Mouse (Mus musculus): ENCODE results near the gene Ifna14. TPM values are rescaled to one million over a fixed set of nuclear protein-coding genes. Genes with fewer than 3 reads are reported as not detected.
"Not testable (repeated sequence)": the region's sequence is repeated elsewhere in the genome, so short reads cannot be mapped to it uniquely, and the experiment has no call there.

The Ifna14 gene
- not detected for total RNA-seq (2021)
- long read RNA-seq, experiment 1, result 0 reads
- long read RNA-seq, experiment 2, result 0 reads

- no peak for DNase-seq (ENCODE audit: low spot score)
These were observed at the start of gene Ifna14 for GRCm38 (mm10) chr4:88571698-88572097. Gene Ifna14 (minus strand): TSS chr4:88571798.

- DNase-seq (ENCODE audit: low spot score), result no peak
These were observed 31.7 kb upstream of the Ifna14 start, which contains the start of gene Ifna12 for GRCm38 (mm10) chr4:88603276-88603675. Gene Ifna12 (minus strand): TSS chr4:88603376.

- no peak for DNase-seq (ENCODE audit: low spot score)
These were observed 20.7 kb upstream of the Ifna14 start, which contains the start of gene Ifna9 for GRCm38 (mm10) chr4:88592285-88592684. Gene Ifna9 (minus strand): TSS chr4:88592385.

- DNase-seq (ENCODE audit: low spot score), result no peak
These were observed 9.8 kb downstream of the Ifna14 start for GRCm38 (mm10) chr4:88561791-88562190.

GRCm38 (mm10) chr4:88558145-88558544 is 13.5 kb downstream of the Ifna14 start, which contains the start of gene Ifna15:
Gene Ifna15 (minus strand): TSS chr4:88558245.
- not testable (repeated sequence) for DNase-seq (ENCODE audit: low spot score)

GRCm38 (mm10) chr4:88550161-88550945 is 21.2 kb downstream of the Ifna14 start:
- peak; percentile 78 for DNase-seq (ENCODE audit: low spot score)

GRCm38 (mm10) chr4:88547986-88548385 is 23.6 kb downstream of the Ifna14 start:
- no peak for DNase-seq (ENCODE audit: low spot score)

GRCm38 (mm10) chr4:88543649-88544234 is 27.9 kb downstream of the Ifna14 start:
- DNase-seq (ENCODE audit: low spot score), result peak; percentile 54

GRCm38 (mm10) chr4:88537328-88537727 is 34.3 kb downstream of the Ifna14 start:
- DNase-seq (ENCODE audit: low spot score), result peak; percentile 63

GRCm38 (mm10) chr4:88536640-88537039 is 35.0 kb downstream of the Ifna14 start:
- DNase-seq (ENCODE audit: low spot score), result no peak

- no peak for DNase-seq (ENCODE audit: low spot score)
These were observed 35.9 kb downstream of the Ifna14 start for GRCm38 (mm10) chr4:88535742-88536141.

GRCm38 (mm10) chr4:88534903-88535302 is 36.7 kb downstream of the Ifna14 start:
- no peak for DNase-seq (ENCODE audit: low spot score)

GRCm38 (mm10) chr4:88533499-88533898 is 38.1 kb downstream of the Ifna14 start:
- DNase-seq (ENCODE audit: low spot score), result no peak

- no peak for DNase-seq (ENCODE audit: low spot score)
These were observed 40.7 kb downstream of the Ifna14 start for GRCm38 (mm10) chr4:88530892-88531291.

- DNase-seq (ENCODE audit: low spot score), result no peak
These were observed 41.3 kb downstream of the Ifna14 start for GRCm38 (mm10) chr4:88530271-88530670.

- no peak for DNase-seq (ENCODE audit: low spot score)
These were observed 45.1 kb downstream of the Ifna14 start for GRCm38 (mm10) chr4:88526379-88527049.

GRCm38 (mm10) chr4:88525393-88525792 is 46.2 kb downstream of the Ifna14 start:
- DNase-seq (ENCODE audit: low spot score), result no peak

GRCm38 (mm10) chr4:88523241-88523640 is 48.4 kb downstream of the Ifna14 start:
- DNase-seq (ENCODE audit: low spot score), result peak; percentile 42

GRCm38 (mm10) chr4:88522674-88523073 is 48.9 kb downstream of the Ifna14 start, which contains the start of gene Ifnb1:
Gene Ifnb1 (minus strand): TSS chr4:88522774.
- DNase-seq (ENCODE audit: low spot score), result no peak
